Mouse (Mus musculus): ENCODE data around the gene Barx2. TPM values are rescaled to one million over a fixed set of nuclear protein-coding genes. Genes with fewer than 3 reads are reported as not detected.

Barx2 gene
- total RNA-seq, 2 experiments from 2014 or later, result 4.0 to 5.0 TPM

- DNase-seq (ENCODE audit: low spot score in 2 of 2), result no peak
Observed at GRCm38 (mm10) chr9:31839106-31840027, 73.9 kb downstream of the Barx2 start.

GRCm38 (mm10) chr9:31838047-31838446 is 75.2 kb downstream of the Barx2 start:
- DNase-seq (ENCODE audit: low spot score in 2 of 2), result no peak

DNA sequence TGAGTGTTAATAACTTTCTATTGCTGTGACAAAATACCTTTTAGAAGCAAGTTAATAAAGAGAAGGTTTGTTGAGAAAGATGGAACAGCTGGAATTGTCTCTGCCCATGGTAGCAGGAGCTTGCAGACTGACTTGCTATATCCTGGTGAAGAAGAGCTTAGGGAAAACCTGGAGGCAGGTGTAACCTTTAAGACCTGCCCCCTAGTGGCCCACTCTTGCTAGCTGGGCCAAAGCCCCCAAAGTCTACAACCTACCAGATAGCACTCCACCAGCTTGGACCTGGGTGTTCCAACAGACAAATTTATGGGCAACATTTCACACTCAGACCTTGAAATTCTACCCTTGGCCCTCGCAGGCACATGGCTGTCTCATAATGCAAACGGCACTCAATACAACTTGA is 104.5 kb downstream of the Barx2 start:
- DNase-seq (ENCODE audit: low spot score in 2 of 2), result no peak

DNA sequence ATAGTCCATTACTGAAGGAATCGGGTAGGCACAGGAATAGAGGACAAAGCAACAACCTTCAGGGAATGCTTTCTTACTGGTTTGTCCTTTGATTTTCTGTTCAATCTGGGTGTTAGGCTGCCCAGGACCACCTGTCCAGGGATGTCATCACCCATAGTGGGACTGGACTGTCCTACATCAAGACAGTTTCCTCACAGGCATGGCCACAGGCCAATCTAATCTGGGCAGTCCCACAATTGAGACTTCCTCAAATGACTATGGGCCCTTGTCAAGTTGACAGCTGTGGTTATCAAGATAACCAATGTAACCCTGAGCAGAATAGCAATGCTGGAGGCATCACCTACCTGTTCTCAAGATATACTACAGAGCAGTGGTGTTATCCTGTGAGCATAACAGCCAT is 110.6 kb downstream of the Barx2 start:
- no peak for DNase-seq (ENCODE audit: low spot score in 2 of 2)

Other genes with a start within 250 kb of the Barx2 start
- 100 to 1,000 TPM; 434 to 457 TPM for gene Arhgap32, start 202.7 kb upstream of the Barx2 start, total RNA-seq (2021)